Mouse (Mus musculus) cerebellum, postnatal 10 days (tissue): ENCODE data around the gene Spag9.

ENCODE experiments used
- DNase-seq, 2 experiments: peaks; one replicate each; pipeline ENCODE4 v3.0.0; 2021; ENCODE audit warnings: mixed read lengths in 2 of 2

Gene Spag9

DNA sequence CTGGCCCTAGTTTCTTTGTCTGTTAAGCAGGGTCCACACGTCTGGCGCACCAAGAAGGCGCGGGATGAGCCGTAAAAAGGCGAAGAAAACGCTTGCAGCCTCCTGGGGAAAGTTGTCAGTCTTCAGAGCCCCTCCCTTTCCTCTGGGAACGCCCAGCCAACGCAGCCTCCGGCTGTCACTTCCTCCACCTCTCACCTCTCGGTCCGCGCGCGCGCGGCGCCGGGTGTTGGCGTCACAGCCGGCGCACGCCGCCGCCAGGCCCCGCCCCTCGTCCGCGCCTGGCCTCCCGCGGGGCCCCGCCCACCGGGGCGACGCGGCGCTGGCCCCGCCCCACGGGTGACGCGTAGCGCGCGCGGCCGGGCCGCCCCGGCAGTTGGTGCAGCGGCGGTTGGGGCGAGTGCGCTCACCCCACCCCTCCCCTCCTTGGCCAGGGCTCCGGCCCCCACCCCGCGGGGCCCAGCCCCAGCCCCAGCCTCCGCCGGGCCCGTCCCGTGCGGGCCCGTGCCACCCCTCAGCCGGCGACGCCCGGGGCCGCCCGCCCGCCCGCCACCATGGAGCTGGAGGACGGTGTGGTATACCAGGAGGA lies at the start of gene Spag9:
TSS of gene Spag9 (plus strand) at position 372 of the 586 bp plus-strand sequence.
- peak; percentile 97 to 98 for DNase-seq

DNA sequence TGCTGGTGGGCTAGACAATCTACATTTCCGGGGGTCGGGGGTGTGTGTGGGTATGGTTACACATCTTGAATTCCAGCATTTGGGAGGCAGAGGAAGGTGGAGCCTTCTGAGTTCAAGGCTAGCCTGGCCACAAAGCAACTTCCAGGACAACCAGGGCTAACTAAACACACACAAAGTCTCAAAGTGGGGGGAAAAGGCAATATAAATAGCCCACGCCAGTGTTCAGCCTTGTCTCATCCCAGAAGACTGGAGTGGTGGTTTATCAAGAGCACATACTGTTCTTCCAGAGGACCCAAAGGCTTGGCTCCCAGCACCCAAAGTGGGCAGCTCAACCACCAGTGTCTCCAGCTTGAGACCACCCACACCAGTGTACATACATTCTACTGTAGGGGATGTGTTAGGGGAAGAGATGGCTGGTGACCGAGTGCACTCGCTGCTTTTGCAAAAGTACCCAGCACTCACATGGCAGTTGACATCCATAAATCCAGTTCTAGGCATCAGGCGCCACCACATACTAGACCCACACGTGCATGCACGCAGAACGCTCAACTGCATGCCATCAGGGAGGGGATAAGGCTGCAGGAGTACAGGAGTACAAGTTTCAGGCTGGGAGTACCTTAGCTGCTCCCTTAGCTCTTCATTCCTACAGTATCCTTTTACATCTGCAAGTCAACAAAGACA lies 46.9 kb upstream of the Spag9 start:
- DNase-seq: no peak

DNA sequence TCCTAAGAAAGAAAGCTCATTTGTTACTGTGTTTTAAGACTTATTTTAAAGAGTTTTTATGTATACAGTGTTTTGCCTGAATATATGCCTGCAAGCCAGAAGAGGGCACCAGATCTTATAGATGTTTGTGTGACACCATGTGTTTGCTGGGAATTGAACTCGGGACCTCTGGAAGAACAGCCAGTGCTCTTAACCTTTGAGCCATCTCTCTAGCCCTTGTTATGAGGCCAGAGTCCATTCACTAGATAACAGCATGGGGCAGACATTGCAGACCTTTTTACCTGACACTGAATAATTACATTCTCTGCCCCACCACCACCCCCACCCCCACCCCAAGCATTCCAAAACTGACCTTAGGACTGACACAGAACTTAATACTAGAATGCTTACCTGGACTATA lies 45.8 kb upstream of the Spag9 start:
- no peak for DNase-seq

DNA sequence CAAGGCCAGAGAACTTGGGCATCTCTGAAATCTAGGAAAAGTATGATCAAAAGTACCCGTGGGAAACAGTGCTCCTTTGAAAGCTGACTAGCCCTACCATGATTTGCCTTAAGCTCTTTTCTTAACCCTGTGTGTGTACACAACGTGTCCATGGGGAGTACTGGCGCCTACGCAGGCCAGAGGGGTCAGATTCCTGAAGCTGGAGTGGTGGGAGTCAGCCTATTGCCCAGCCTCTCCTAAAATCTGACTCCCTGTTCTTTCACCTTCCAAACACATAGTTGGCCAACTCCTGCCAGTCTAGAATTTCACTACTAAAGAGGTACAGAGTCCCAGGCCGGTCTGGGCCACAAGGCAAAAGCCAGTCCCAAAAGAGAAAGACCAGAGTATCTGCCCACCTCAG lies 43.5 kb upstream of the Spag9 start:
- no peak for DNase-seq

DNA sequence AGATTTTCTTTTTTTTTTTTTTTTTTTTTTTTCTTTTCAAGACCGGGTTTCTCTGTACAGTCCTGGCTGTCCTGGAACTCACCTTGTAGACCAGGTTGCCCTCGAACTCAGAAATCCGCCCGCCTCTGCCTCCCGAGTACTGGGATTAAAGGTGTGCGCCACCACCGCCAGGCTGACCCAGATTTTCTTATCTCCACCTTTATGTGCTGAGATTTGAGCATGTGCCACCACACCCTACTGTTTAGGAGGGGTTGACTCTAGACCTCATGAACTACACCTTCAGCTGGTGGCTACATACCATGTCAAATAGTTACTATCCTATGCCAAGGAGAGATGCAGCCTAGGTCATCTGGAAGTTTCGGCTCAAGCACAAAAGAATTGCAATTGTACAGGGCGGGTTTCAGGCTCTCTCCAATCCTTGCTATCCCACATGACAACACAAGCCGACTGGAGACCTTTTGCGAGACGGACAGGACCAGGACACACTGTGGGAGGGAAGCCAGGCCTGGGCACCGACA lies 41.1 kb upstream of the Spag9 start:
- peak in 1 of 2 experiments; percentile 41 for DNase-seq

DNA sequence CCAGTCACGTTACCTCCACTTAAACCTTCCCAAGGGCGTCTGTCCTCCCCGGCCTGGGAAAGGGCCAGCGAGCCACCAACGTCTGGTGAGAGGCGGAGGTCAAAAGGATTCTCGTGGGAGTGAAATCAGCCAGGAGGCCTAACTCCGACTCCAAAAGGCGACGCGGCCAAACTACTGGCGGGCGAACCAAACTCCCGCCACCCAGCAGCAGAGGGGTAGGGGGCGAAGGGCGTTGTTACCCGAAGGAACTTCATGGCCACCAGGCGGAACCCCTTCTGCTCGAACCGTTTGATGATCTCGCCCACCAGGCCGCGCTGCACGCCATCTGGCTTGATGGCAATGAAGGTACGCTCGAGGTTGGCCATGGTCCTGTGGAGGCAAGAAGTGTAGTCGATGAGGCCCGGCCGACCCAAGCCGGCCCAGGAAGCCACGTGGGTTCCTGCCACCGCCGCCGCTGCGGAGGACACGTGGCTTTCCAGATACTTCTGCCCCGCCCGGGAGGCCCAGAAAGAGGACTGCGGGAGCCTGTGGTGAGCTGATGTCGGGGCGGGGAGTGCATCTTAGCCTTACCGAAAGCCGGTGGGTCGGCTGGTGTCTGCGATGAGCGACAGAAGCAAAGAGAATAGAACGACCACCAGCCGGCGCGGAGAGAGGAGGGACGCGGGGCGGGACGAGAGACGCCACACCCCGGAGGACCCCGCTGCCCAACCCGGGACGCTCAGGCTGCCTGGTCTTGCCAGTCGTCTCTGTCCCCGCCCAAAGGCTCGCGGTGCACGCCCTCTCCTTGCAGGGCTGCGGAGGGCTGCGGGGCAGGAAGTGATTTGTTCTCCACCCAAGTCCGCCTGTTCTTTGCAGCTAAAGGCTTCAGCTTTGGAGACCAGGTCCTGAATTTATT lies 40.4 kb upstream of the Spag9 start:
- peak; percentile 93 to 96 for DNase-seq

DNA sequence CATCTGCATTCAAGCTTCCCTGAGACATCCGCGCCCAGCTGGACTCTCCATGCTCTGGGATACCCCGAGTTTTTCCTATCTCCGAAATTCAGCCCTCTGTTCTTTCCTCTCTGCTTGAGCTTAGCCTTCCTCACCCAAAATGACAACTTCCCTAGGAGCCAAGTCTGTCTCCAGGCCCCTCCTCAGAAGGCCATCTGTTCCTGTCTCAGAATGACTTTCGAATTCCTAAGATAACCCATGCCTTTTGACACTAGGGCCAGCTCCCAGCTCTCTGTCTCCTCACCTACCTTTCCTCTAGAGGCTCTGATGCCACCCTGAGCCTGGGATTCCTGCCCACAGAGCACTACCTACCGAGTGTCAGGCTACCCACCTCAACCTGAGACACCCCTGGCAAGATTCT lies 39.7 kb upstream of the Spag9 start, which contains the start of gene Nme2:
TSS of gene Nme2 (minus strand) at position 101 of the 400 bp plus-strand sequence.
- DNase-seq: no peak

DNA sequence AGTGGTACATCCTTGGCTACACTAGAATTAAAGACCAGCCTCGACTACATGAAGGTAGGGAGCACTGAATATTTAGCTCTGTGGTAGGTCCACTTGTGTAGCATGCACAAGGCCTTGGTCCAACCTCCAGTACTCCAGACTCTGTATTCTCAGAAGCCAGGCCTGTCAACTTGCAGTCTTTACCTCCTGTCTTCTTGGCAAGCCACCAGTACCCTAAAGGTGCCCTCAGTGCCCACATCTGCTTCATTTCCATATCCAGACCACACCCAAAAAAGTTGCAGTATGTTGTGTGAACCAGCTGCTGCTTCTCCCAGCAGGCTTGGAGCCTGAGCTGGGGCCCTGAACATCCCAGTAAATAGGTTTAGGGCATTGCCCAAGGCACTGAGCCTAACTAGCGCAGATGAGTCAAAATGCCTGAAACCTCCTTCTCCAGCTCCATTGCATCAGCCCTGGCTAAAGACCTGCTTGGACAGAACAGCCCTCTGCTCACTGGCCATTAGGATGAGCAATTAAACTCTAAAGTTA lies 38.8 kb upstream of the Spag9 start:
- peak in 1 of 2 experiments; percentile 17 for DNase-seq

DNA sequence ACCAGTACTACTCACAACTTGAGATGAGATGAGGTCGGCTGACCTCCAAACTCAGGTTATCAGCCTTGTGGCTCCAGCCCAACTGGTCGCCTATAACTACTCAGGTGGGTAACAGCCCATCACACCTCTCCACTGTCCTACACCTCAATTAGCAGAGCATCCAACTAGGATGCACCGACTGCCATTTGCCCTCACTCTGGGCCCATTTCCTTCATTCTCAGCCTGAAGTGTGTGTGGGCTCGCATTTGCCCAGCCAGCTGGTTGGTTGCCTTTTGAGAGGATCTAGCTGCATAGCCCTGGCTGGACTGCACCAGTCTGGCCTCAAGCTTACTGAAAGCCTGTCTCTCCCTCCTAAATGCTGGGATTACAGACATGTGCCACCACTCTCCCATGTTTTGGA lies 38.1 kb upstream of the Spag9 start:
- no peak for DNase-seq

DNA sequence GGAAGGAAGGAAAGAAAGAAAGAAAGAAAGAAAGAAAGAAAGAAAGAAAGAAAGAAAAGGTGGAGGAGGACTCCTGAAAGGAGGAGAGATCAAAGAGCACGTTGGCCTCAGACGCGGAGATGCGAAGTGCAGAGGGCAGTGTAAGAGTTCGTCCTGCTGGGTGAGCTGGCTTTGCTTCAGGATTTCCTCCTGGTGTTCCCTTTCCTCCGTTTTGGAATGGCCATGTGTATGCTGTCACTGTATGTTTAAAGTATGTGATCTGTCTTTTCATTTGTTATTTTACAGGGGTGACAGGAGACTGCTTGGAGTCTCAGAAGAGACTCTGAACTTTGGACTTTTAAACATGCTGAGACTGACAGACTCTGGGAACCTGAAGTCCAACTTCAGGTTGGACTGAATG lies 34.4 kb upstream of the Spag9 start:
- DNase-seq: no peak

DNA sequence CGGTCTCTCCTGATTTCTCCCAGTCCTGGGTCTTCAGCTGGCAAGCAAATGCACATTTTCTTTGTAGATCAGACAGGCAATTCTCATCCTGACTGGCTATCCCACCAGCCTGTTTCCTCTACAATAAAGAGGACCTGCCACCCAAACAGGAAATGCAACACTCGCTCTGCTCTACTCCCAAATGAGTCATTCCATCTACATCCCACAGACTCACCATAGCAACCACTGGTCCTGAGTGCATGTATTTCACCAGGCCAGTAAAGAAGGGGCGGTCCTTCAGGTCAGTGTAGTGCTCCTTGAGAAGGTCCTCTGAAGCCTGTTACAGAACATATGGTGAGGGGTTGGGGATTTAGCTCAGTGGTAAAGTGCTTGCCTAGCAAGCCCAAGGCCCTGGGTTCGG lies 32.9 kb upstream of the Spag9 start:
- DNase-seq: no peak

DNA sequence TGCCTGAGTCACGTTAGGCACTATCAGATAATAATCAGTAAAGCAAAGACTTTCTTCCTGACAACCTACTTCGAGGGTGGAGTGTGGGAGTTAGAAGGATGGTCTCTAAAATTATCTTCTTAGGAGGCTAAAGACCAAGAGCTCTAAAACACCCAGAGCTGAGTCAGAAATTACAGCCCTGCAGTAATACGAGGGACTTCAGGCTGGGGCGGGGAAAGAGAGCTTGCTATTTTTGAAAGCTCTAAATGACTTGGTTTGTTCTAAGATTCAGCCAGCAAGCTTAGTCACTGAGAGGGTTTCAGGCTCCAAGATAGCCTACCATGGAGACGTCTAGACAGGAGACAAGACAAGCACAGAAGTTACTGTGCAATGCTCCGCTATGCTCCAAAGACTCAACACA lies 30.5 kb upstream of the Spag9 start:
- no peak for DNase-seq

DNA sequence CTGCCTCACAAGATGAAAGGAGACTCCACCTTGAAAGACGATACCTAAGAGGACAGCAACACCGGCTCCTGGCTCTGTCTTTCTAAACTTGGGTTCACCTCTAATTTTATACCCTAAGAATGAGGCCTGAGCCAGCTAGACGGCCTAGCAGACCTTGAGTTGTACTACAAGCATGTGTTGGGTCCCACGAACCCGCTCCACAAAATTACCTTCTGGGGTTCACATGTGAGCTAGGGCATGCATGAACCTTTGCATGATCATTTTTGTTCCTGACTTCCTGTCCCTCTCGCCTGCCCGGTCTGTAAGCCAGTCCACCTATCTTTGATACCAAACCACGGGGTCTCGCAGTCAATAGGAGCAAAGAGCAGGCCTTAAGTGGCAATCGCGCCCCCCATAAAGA lies 28.5 kb upstream of the Spag9 start:
- peak; percentile 12 to 20 for DNase-seq

DNA sequence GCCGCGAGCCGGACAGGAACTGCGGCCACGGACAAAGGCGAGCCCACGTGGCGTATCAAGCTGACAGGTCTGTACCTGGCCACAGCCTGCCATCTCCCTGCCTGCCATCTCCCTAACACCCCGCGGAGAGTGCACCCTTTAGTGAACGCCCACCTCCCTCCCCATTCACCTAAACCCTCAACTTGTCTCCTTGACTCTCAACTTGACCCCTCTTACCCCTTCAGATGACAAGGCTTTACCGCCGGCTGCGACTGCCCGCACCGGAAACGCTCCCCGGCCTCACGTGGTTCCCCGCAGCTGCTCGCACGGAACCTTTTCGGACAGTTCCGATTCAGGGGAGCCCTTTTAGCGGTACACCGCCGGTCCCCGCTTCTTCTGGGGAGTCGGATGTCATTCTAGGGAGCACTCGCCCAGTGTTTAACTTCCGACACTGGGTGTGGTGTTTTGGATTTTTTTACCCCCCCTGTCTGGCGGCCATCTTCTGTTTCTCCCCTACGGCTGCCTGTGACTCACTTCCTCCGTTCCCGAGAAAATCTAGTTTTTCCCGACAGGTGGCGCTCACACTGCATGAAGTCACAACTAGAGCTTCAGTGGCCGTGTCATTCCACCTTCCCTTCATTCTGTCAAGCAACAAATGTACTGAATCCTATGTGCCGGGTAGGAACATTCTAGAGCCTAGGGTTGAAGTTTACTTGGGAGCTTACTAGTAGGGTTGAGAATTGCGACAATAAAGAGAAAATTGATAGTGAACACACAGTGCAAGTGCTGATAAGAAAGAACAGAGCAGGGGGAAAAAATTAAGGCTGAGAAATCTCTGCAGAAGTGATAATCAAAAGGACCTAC lies 27.7 kb upstream of the Spag9 start, which contains the start of the genes Gm20390 and Nme1:
TSS of gene Gm20390 (minus strand) at position 289 of the 843 bp plus-strand sequence.
TSS of gene Nme1 (minus strand) at position 517 of the 843 bp plus-strand sequence.
- DNase-seq: peak; percentile 98

DNA sequence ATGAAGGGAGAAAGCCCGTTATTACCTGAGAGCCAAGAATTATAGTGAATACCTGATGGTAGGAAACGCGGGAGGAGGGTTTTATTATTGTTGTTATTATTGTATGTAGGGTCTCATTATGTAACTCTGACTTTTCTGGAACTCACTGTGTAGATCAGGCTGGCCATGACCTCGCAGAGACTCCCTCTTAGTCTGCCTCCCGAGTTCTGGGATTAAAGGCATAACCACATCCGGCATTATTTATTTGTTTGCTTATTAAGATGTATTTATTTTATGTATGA lies 27.1 kb upstream of the Spag9 start:
- DNase-seq: no peak

DNA sequence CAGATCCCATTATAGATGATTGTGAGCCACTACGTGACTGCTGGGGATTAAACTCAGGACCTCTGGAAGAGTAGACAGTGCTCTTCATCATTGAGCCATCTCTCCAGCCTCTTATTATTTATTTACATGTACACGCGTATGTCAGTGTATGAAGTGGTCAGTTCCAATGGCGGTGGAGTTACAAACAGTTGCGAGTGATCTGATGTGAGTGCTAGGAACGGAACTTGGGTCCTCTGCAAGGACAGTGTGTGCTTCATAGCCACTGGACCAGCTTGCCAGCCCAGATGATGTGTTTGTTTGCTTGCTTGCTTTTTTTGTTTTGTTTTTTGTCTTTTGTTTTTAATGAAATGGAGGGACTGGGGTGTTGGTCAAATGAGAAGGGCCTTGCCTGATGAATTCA lies 26.7 kb upstream of the Spag9 start:
- DNase-seq: no peak

DNA sequence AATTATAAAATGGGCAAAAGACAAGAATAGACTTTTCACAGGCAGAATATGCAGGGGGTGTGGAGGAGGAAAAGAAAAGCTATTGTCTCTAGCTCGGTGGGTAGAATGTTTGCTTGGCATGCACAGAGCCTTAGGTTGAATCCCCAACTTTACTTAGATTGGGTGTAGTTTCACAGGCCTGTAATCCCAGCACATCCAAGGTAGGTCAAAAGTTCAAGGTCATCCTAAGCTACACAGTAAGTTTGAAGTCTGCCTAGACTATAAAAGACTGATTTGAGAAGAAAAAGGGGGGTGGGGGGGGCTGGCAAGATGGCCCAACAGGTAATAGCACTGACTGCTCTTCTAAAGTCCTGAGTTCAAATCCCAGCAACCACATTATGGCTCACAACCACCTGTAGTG lies 26.1 kb upstream of the Spag9 start:
- no peak for DNase-seq

DNA sequence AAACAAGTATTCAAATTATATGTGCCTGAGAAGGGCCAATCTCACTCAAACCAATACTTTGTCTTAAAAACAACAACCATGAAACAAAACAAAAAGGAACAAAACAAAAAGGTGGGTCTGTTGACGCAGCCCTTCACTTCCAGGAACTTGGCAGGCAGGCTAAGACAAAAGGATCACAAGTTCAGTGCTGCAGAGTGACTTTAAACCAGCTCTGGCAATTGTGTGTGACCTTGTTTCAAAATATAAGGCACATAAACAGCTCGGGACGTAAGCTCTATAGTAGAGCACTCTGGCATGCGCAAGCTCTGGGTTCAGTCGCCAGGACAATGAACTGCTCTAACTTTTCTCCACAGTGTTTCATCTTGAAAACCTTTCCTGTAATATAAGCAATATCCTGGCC lies 22.9 kb upstream of the Spag9 start:
- no peak for DNase-seq

DNA sequence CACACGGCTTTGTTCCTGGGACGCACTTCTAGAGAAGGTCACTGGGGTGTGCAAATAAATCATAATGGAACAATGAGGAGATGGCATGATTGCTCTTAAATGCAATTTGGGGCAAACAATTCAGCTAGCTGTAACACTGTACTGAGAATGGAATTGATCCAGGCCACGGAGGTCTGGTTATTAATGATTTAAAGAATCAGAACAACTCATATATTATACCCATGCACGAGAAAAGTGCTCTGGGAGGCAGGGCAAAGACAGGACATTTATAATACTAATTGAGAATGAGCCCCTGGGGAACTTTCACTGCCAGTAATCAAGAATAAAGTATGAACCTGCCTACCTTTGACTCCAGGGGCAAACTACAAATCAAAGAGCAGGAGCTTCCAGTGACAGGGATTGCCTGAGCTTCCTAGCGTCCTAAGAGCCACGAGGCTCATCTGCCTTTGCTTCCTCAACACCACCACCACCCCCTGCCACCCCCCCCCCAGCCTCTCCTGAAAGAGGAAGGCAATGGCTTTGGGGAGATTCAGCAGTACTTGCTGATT lies 16.3 kb upstream of the Spag9 start:
- no peak for DNase-seq

DNA sequence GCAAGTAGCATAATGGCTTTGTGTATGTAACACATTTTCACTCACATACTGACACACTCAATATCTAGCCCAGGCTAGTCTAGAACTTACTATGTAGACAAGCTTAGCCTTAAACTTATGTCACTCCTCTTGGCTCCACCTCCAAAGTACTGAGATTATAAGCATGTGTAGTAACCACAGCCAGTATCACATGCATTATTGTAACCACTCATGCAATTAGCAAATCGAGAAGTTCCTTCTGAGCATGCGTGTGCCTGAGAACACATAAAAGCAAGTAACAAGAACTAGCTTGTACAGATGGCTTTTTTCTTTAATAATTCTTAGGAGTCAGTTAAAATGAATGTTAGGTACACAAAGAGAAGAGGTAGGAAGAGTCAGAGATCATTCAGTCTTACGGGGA lies 11.3 kb upstream of the Spag9 start:
- no peak for DNase-seq

DNA sequence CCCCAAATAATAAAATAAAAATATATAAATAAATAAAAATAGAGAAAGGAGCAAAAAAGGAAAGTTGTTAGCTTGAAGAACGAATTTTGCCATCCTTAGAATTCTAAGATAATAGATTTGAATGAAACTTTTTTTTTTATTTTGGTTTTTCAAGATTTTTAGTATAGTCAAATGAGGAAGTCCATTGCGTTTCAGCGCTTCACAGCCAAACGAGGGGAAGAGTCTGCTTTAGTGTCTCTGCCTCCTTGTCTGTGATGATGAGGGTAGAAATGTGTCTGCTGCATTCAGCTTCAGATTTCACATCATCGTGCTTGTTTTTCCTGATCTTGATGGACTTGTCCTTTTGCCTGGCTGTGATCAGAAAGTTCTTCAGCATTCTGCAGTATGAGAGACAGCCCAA lies 10.6 kb upstream of the Spag9 start:
- no peak for DNase-seq

DNA sequence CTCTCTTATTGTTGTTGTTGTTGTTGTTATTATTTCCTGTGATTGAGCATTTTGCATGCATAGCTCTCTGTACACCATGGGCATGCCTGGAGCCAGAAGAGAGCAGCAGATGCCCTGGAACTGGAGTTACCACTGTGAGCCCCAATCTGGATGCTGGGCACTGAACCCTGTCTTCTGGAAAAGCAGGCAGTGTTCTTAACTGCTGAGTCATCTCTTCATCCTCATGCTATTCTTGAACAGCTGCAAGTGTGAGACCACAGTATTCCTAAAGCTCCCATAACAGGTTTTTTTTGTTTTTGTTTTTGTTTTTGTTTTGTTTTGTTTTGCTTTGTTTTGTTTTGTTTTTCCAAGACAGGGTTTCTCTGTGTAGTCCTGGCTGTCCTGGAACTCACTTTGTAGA lies 9.6 kb upstream of the Spag9 start:
- DNase-seq: no peak
